Mouse (Mus musculus) embryo, embryonic 10 days (tissue): ENCODE data around the gene Add3.

Experiments used
- DNase-seq: peaks from one replicate; pipeline ENCODE4 v3.0.0-alpha.2; 2015; ENCODE audit warnings: low spot score

Add3 gene

GRCm38 (mm10) chr19:53273055-53273722 lies 132.9 kb downstream of the Add3 start:
- no peak for DNase-seq

- DNase-seq = no peak
Observed at GRCm38 (mm10) chr19:53273781-53274428, 133.7 kb downstream of the Add3 start.

- DNase-seq = peak; percentile 32
Observed at GRCm38 (mm10) chr19:53275204-53275603, 135.0 kb downstream of the Add3 start.

GRCm38 (mm10) chr19:53276902-53277707 lies 136.9 kb downstream of the Add3 start:
- DNase-seq = no peak

- DNase-seq = no peak
Observed at GRCm38 (mm10) chr19:53278491-53279415, 138.5 kb downstream of the Add3 start.

- DNase-seq = no peak
Observed at GRCm38 (mm10) chr19:53280254-53280653, 140.0 kb downstream of the Add3 start.

GRCm38 (mm10) chr19:53282571-53282970 lies 142.3 kb downstream of the Add3 start:
- DNase-seq = no peak

GRCm38 (mm10) chr19:53283742-53284141 lies 143.5 kb downstream of the Add3 start:
- no peak for DNase-seq

- no peak for DNase-seq
Observed at GRCm38 (mm10) chr19:53284268-53285208, 144.3 kb downstream of the Add3 start.

GRCm38 (mm10) chr19:53296331-53297254 lies 156.3 kb downstream of the Add3 start:
- DNase-seq = no peak
